Mouse (Mus musculus) liver, embryonic 12.5 days (tissue): ENCODE results near the gene R3hdm4. TPM values are rescaled to one million over a fixed set of nuclear protein-coding genes. Genes with fewer than 3 reads are reported as not detected.
A peak's percentile ranks its signal among the peaks of the same experiment; 100 is the strongest.

Source experiments
- ATAC-seq: fragments of 200-750 bp; cut with Nextera tagmentation; 2 replicates; pipeline ENCODE4 v1.8.0; 2017; ENCODE audit warnings: moderate number of reproducible peaks, mild to moderate bottlenecking, moderate library complexity
- H3K27ac ChIP-seq: fragments of 300-500 bp; sonication (generic); 2 replicates; pipeline ENCODE4 v1.5.1; 2016; ENCODE audit warnings: mild to moderate bottlenecking
- H3K27me3 ChIP-seq: fragments of 300-500 bp; sonication (generic); replicated peaks from 2 replicates; pipeline ENCODE4 v1.6.1; 2016; ENCODE audit warnings: mild to moderate bottlenecking, moderate library complexity
- H3K36me3 ChIP-seq: fragments of 300-500 bp; sonication (generic); 2 replicates; pipeline ENCODE4 v1.6.1; 2016; ENCODE audit warnings: mild to moderate bottlenecking, moderate library complexity
- H3K4me1 ChIP-seq: fragments of 300-500 bp; sonication (generic); 2 replicates; pipeline ENCODE4 v1.6.1; 2016
- H3K4me2 ChIP-seq: fragments of 300-500 bp; sonication (generic); 2 replicates; pipeline ENCODE4 v1.6.1; 2016; ENCODE audit warnings: mild to moderate bottlenecking, moderate library complexity
- H3K4me3 ChIP-seq: fragments of 300-500 bp; sonication (generic); 2 replicates; pipeline ENCODE4 v1.5.1; 2016; ENCODE audit warnings: mild to moderate bottlenecking, moderate library complexity
- H3K9ac ChIP-seq: fragments of 300-500 bp; sonication (generic); 2 replicates; pipeline ENCODE4 v1.6.1; 2016; ENCODE audit warnings: mild to moderate bottlenecking, moderate library complexity
- H3K9me3 ChIP-seq: fragments of 300-500 bp; sonication (generic); replicated peaks from 2 replicates; pipeline ENCODE4 v1.6.1; 2016; ENCODE audit warnings: mild to moderate bottlenecking, moderate library complexity
- WGBS: fragments of 180-500 bp; shearing (Covaris S2); methylation state at CpG from one replicate; pipeline ENCODE4 v1.1.7; 2016; ENCODE audit not compliant: insufficient replicate concordance; 5-methylcytosine and 5-hydroxymethylcytosine counted together
- polyA plus RNA-seq: library from polyadenylated mRNA; unstranded; fragments of >200 nt; fragmentation: Nextera tagmentation; extraction: Ambion mirVana; gene quantifications from 2 replicates; pipeline ENCODE4 v1.2.1, GENCODE M21; 2016

Gene R3hdm4
- polyA plus RNA-seq, 1 experiment from 2014 or later = 67.5 TPM

DNA sequence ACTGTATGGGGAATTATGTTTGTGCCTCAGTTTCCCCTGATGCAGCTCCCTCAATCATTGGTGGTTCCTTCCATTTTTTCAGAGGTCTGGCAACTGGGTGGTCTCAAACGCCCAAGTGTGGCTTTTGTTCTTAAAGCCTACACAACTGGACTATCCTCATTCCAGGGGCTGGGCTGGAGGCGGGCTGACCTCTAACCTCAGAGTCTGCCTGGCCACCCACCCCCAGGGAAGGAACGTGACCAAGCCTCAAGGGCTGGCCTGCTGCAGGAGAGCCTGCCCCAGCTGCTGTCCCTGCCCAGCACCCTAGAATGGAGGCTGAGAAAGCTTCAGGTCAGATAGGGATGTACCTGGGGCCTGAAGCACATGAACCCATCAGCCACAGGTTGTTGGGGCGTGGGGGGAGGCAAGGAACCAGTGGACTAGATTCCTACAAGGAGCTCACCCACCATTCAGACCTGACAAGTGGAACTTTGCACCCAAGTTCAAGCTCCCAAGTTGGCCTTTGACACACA is 35.7 kb upstream of the R3hdm4 start:
- Histone ChIP-seq H3K9ac (peak overlapping the region; percentile 1; the same call in 1 of the 2 replicates), H3K9me3 (no peaks in the 10 kb centered on the region), H3K27me3 (no peaks in the 10 kb centered on the region), H3K4me1 (peaks cover 37% of the 10 kb centered on the region), H3K4me3 (no peak overlapping the region), H3K4me2 (no peak overlapping the region), H3K36me3 (peaks cover 19% of the 10 kb centered on the region), H3K27ac (no peak overlapping the region)
- ATAC-seq = no peak
- WGBS = 33% methylated on average over 4 of the region's 4 CpGs

DNA sequence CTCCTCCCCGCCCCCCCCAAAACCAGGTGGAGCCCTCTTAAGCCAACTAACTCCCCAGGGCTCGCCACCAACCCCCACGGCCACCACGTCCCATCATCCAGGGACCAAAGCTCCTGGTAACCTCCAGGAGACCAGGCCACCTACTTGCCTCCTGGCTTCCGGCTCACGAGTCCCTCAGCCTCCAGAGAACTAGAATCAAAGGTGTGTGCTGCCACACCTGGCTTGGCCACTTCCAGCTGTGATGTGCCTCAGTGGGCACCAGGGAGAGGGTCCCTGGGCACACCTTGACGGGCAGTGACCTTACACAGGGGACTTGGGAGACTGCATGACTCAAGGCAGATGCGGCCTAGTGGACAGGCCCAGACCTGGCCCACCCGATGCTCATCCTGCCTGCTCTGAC is 34.7 kb upstream of the R3hdm4 start:
- H3K36me3 ChIP-seq = peaks cover 22% of the 10 kb centered on the region
- no peak overlapping the region for H3K27ac ChIP-seq
- WGBS = 79% methylated on average over 9 of the region's 9 CpGs
- no peak for ATAC-seq
- H3K27me3 ChIP-seq = no peaks in the 10 kb centered on the region
- peaks cover 26% of the 10 kb centered on the region for H3K4me1 ChIP-seq
- no peak overlapping the region for H3K4me3 ChIP-seq
- H3K9ac ChIP-seq = no peak overlapping the region
- no peak overlapping the region for H3K4me2 ChIP-seq
- no peaks in the 10 kb centered on the region for H3K9me3 ChIP-seq

DNA sequence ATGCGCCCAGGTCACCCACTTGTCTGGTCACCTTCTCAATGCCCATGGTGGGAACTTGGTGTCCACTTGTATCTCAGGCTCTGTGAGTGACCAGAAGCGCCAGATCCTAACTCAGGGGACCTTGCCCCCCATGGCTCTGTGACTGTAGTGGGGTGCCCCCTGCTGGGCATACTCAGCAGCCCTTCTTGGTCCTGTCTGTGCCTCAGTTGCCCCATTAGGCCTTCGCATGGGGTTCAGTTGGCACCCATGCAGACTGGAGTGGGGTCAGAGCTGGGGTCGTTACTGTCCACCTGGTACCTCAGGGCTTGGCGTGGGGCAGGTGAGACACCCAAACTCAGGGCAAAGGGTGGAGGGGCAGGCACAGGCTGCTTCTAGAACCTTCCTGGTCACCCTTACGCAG is 32.9 kb upstream of the R3hdm4 start:
- no peaks in the 10 kb centered on the region for H3K27me3 ChIP-seq
- no peak overlapping the region for H3K4me3 ChIP-seq
- 72% methylated on average over 6 of the region's 6 CpGs for WGBS
- no peak overlapping the region for H3K4me2 ChIP-seq
- no peak overlapping the region for H3K27ac ChIP-seq
- peaks cover 26% of the 10 kb centered on the region for H3K4me1 ChIP-seq
- ATAC-seq = no peak
- H3K9ac ChIP-seq = no peak overlapping the region
- H3K36me3 ChIP-seq = peaks cover 40% of the 10 kb centered on the region
- H3K9me3 ChIP-seq = no peaks in the 10 kb centered on the region

DNA sequence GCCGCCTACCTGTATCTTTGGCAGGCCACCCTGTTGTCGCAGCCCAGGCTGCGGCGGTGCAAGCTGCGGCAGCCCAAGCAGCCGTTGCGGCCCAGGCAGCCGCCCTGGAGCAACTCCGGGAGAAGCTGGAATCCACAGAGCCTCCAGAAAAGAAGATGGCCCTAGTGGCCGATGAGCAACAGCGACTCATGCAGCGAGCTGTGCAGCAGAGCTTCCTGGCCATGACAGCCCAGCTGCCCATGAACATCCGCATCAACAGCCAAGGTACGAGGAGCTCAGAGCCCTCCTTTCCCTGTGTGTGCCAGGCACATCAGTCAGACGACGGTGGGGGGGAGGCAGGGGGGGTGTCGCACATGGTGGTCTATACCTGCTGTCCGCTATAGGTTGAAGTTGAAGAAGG is 29.7 kb upstream of the R3hdm4 start:
- no peak overlapping the region for H3K9ac ChIP-seq
- no peak for ATAC-seq
- H3K4me1 ChIP-seq = peaks cover 40% of the 10 kb centered on the region
- H3K36me3 ChIP-seq = peaks cover 52% of the 10 kb centered on the region
- no peaks in the 10 kb centered on the region for H3K9me3 ChIP-seq
- no peaks in the 10 kb centered on the region for H3K27me3 ChIP-seq
- H3K27ac ChIP-seq = no peak overlapping the region
- WGBS = 90% methylated on average over 18 of the region's 18 CpGs
- H3K4me2 ChIP-seq = no peak overlapping the region
- no peak overlapping the region for H3K4me3 ChIP-seq

DNA sequence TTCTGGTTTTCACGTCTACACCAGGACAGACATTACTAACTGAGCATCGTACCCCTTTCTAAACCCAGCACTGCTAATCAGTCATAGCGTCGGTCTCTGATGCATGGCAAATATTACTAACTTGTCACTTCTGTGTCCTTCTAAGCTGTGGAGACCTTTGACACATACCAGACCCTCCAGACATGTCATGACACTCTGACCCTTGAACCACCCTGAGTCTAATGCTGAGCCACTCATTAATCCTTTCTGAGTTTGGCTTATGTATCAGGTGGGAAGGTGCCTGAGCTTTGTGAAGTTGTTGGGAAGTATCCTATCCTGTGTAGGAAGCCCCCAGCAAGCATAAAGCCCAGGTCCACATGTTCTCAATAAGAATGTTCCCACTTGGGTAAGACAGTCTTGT is 28.9 kb upstream of the R3hdm4 start:
- Histone ChIP-seq H3K9ac (no peak overlapping the region), H3K4me2 (no peak overlapping the region), H3K27me3 (no peaks in the 10 kb centered on the region), H3K4me1 (peaks cover 48% of the 10 kb centered on the region), H3K27ac (0 out of 2 replicates have a peak overlapping the region, but pooled peaks have one; percentile 11), H3K36me3 (peaks cover 52% of the 10 kb centered on the region), H3K4me3 (no peak overlapping the region), H3K9me3 (no peaks in the 10 kb centered on the region)
- WGBS = 78% methylated on average over 4 of the region's 4 CpGs
- ATAC-seq = no peak

DNA sequence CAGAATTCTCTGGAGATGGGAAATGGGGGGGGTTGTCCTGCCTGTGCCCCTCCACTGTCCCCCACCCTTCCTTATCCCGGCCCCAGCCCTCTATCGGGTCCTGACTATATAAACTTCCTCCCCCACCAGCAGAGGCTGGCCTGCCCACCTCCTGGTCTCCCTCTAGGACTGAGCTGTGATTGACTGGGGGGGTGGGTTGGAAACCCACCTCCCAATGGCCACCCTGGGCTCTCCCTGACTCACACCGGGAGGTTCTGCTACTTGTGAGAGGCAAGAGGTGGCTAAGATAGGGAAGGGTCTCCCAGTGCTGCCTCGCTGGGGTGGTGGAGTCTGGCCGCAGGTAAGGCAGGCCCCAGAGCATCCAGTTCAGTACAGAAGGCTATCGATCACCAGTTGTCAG is 26.5 kb upstream of the R3hdm4 start:
- Histone ChIP-seq H3K4me1 (peaks cover 67% of the 10 kb centered on the region), H3K27me3 (no peaks in the 10 kb centered on the region), H3K9ac (no peak overlapping the region), H3K4me2 (peak overlapping the region; percentile 67), H3K27ac (peak overlapping the region; percentile 91), H3K9me3 (no peaks in the 10 kb centered on the region), H3K4me3 (no peak overlapping the region), H3K36me3 (peaks cover 50% of the 10 kb centered on the region)
- ATAC-seq = no peak
- WGBS = 58% methylated on average over 6 of the region's 6 CpGs

DNA sequence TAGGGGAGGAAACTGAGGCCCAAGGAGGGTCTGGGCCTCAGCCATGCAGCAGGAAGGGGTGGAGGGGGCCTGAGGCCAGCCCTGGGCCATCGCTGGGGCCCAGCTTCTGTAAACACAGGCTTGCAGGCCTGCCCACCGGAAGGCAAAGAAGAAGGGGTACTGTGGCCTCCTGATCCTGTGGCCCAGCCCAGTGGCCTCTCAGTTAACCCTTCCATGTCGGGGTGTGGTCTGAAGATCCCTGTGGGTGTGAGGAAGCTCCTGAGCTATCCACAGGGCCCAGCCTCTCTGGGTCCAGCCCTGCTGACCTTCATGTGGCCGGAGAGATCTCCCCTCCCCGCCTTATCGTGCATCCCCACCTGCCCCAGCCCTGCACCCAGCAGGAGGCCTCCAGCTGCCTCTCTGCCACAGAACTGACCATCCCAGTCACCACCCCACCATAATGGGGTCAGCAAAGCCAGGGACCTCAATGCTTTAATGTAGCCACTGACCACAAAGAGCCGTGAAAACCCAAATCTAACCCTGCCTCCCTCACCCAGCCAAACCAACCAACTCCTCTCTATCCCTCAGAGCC is 25.8 kb upstream of the R3hdm4 start:
- peak; percentile 78 for ATAC-seq
- no peaks in the 10 kb centered on the region for H3K9me3 ChIP-seq
- H3K36me3 ChIP-seq = peaks cover 54% of the 10 kb centered on the region
- H3K27me3 ChIP-seq = no peaks in the 10 kb centered on the region
- peak overlapping the region; percentile 67 for H3K4me2 ChIP-seq
- peak overlapping the region; percentile 62 for H3K9ac ChIP-seq
- WGBS = 6% methylated on average over 7 of the region's 7 CpGs
- peak overlapping the region; percentile 30 for H3K4me3 ChIP-seq
- peaks cover 72% of the 10 kb centered on the region for H3K4me1 ChIP-seq
- H3K27ac ChIP-seq = peak overlapping the region; percentile 91

DNA sequence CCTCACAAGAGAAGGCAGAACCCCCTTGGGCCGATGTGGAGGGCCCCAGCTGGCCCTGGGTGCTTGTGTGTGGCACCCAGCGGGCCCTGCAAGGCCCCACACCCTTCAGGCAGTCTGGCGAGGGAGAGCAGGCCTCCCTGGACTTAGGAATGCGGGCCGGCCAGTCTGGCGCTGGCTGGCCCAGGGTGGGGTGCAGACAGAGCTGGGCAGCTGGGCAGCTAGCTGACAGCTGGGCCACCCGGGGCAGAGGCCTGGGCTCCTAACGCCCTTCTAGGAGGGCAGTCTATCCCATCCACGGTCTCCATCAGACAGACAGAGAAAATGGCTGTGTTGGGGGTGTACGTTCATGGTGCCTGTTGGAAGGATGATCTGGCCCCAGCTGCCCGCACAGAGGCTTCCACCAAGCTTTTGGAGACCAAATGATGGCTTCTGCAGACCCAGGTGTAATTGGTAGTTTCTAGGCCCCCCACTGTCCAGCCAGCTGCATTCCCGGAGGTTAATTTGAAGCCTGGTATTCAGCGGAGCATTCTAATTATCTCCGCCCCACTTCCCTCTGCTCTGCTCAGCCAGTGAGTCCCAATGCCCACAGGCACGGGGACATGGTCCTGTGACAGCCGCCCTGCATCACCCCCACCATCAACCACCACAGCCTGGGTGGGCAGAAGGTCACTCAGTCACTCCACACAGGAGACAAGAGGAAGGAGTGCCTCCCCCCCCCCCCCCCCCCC is 24.7 kb upstream of the R3hdm4 start:
- H3K9me3 ChIP-seq = no peaks in the 10 kb centered on the region
- H3K36me3 ChIP-seq = peaks cover 54% of the 10 kb centered on the region
- peak overlapping the region; percentile 67 for H3K4me2 ChIP-seq
- H3K27me3 ChIP-seq = no peaks in the 10 kb centered on the region
- peak overlapping the region; percentile 13; the same call in 1 of the 2 replicates for H3K4me3 ChIP-seq
- peak overlapping the region; percentile 91 for H3K27ac ChIP-seq
- peak overlapping the region; percentile 62 for H3K9ac ChIP-seq
- ATAC-seq = peak; percentile 9; the same call in 1 of the 2 replicates
- H3K4me1 ChIP-seq = peaks cover 82% of the 10 kb centered on the region
- WGBS = 47% methylated on average over 16 of the region's 16 CpGs

DNA sequence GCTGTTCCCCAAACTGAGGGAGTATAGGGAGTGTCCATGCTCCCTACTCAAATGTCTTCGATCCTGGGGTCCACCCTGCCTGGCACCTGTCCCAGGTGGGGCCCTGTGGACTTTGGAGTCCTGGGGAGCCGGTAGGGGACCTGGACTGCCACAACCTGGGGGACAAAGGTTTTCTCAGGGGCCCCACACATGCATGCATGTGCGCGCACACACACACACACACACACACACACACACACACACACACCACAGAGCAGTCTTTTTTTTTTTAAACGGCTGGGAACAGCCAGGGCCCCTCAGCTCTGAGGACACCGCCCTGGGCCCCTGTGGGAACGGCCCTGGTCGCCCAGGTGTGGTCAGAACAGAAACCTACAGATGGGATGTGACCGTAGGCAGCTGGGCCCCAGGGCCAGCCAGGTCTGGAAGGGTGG is 22.5 kb upstream of the R3hdm4 start:
- H3K27ac ChIP-seq = peak overlapping the region; percentile 91

DNA sequence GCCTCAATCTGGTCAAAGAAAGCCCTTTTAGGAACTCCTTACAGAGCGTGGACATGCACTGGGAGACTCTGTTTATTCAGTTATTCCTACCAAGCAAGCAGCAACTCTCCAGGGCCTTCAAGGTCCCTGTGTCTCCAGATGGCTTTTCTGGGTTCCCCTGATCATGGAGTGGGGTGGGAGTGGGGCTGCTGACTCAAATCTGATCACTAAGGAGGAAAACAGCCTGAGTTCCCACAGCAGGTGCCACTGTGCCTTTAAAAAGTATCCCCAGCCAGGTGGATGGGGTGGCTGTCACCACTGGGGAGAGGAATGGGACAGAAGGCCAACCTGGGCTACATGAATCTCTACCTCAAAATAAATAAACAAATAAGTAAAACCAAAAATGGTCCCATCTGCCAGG is 22.0 kb upstream of the R3hdm4 start:
- Histone ChIP-seq H3K27ac (peak overlapping the region; percentile 91; the same call in 1 of the 2 replicates), H3K36me3 (peaks cover 40% of the 10 kb centered on the region), H3K9ac (0 out of 2 replicates have a peak overlapping the region, but pooled peaks have one; percentile 47), H3K4me1 (peaks cover 89% of the 10 kb centered on the region), H3K4me2 (peak overlapping the region; percentile 35; the same call in 1 of the 2 replicates), H3K27me3 (no peaks in the 10 kb centered on the region), H3K4me3 (no peak overlapping the region), H3K9me3 (no peaks in the 10 kb centered on the region)
- no peak for ATAC-seq
- 67% methylated on average over 1 of the region's 1 CpGs for WGBS

More for the DNA sequence above, 22.5 kb upstream of the R3hdm4 start:
- WGBS = 48% methylated on average over 9 of the region's 9 CpGs
- peaks cover 88% of the 10 kb centered on the region for H3K4me1 ChIP-seq
- H3K27me3 ChIP-seq = no peaks in the 10 kb centered on the region
- no peaks in the 10 kb centered on the region for H3K9me3 ChIP-seq
- H3K9ac ChIP-seq = peak overlapping the region; percentile 47; the same call in 1 of the 2 replicates
- H3K36me3 ChIP-seq = peaks cover 39% of the 10 kb centered on the region
- peak overlapping the region; percentile 35 for H3K4me2 ChIP-seq
- ATAC-seq = no peak
- no peak overlapping the region for H3K4me3 ChIP-seq

DNA sequence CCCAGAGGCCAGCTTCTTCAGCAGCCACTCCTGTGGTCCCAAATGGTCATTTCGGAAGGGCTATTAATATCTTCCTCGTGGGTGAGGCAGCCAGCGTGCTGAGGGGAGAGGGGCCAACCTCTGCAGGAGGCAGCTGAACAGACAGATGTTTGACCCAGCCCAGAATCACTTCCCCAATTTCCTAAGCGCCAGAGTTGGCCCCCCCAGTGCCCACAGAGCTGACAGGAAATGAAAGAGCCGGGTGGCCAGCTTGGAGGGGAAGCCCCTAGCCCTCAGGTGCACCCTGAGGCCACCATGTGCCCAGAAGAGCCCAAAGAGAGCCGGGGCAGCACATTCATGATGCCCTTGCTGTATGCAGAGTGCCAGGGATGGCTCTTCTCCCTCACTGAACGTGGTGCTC is 19.7 kb upstream of the R3hdm4 start:
- Histone ChIP-seq H3K4me1 (peaks cover 90% of the 10 kb centered on the region), H3K27me3 (no peaks in the 10 kb centered on the region), H3K4me3 (no peak overlapping the region), H3K27ac (peak overlapping the region; percentile 10; the same call in 1 of the 2 replicates), H3K9me3 (no peaks in the 10 kb centered on the region), H3K9ac (no peak overlapping the region), H3K4me2 (no peak overlapping the region), H3K36me3 (peaks cover 55% of the 10 kb centered on the region)
- no peak for ATAC-seq
- 32% methylated on average over 7 of the region's 7 CpGs for WGBS
